Mouse (Mus musculus): ENCODE measurements around the gene Kcmf1. TPM values are rescaled to one million over a fixed set of nuclear protein-coding genes. Genes with fewer than 3 reads are reported as not detected.
"Not testable (repeated sequence)": the region's sequence is repeated elsewhere in the genome, so short reads cannot be mapped to it uniquely, and the experiment has no call there.

Kcmf1 gene
- total and polyA plus RNA-seq, 2 experiments from 2014 or later: 51.0 to 76.9 TPM

DNA sequence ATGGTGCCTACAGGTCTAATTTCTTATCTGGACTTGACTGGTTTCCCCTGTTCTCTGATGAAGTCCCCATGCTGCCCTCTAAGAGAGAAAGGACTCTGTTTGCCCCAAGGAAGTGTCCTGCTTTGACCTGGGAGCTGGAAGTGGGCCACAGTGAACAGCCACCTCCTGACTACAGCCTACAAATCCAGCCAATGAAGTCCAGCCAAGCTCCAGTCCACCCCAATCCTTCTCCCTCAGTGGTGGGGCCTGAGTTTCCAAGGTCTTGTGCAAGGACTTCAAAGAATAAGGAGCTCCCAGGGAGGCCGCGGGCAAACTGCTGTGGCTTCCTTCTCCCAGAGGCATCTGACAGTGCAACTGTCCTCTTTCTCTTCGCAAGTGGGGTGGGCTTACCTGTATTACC is 26.4 kb downstream of the Kcmf1 start:
- WGBS: 83% methylated on average over 3 of the region's 3 CpGs

DNA sequence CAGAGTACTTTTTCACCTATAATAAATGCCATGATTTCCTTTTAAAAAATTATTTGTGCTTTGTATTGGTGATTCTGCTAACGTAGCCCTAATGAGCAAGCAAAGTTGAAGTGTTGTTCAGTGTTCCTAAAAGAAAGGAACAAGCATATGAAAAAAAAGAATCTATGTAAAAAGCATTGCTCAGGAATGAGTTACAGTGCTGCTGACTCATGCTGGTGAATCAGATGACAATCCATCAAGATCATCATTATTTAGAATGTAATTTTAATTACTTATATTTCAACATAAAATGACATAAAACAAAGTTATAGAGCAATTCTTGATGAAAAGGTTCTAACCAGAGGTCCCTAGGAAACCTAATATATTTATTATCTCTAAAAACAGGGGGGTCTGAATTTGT is 27.5 kb downstream of the Kcmf1 start:
- H3K27ac ChIP-seq: no peak overlapping the region
- TF ChIP-seq CTCF (IDR thresholded peaks at IDR 0.05; ENCODE audit: low read depth): no peak
- 86% methylated on average over 1 of the region's 1 CpGs for WGBS

More for the DNA sequence above, 26.4 kb downstream of the Kcmf1 start:
- Histone ChIP-seq H3K27me3 (ENCODE audit: insufficient read depth, low read length) (no peaks in the 10 kb centered on the region), H3K4me3 (ENCODE audit: low read length) (no peak overlapping the region), H3K9ac (replicated peaks; ENCODE audit: low read length) (no peak overlapping the region), H3K9me3 (ENCODE audit: low read length) (no peaks in the 10 kb centered on the region), H3K36me3 (ENCODE audit: insufficient read depth, low read length) (no peaks in the 10 kb centered on the region), H3K27ac (no peak overlapping the region), H3K4me1 (ENCODE audit: insufficient read depth, low read length) (no peaks in the 10 kb centered on the region; the same call in 1 of the 2 replicates), H3K4me2 (ENCODE audit: low read depth, low read length) (no peak overlapping the region)
- no peak for TF ChIP-seq CTCF (IDR thresholded peaks at IDR 0.05; ENCODE audit: low read depth)
- no peak for DNase-seq (ENCODE audit: low spot score)
- no peak for ATAC-seq

DNA sequence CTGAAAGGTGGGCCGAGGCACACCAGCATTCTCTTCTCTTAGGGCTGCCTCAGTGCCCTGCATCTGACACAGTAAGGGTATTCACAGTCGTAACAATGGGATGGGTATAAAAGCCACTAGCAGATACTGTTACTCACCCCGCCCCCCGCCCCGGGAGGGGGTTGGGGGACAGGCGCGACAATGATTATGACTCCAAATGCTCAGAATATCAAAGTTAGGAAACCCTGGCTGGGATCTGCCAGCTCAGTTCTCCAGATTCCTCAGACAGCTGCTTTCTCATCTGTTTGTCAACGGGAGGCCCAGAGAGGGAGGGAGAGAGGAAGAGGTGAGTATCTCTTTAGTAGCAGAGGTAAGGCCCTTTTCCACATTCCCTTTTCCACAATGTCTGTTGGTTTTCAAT is 30.2 kb downstream of the Kcmf1 start:
- TF ChIP-seq CTCF (IDR thresholded peaks at IDR 0.05; ENCODE audit: low read depth): no peak
- Histone ChIP-seq H3K4me1 (ENCODE audit: insufficient read depth, low read length) (no peaks in the 10 kb centered on the region; the same call in 1 of the 2 replicates), H3K27me3 (ENCODE audit: insufficient read depth, low read length) (no peaks in the 10 kb centered on the region), H3K4me2 (ENCODE audit: low read depth, low read length) (no peak overlapping the region), H3K9ac (replicated peaks; ENCODE audit: low read length) (no peak overlapping the region), H3K27ac (no peak overlapping the region; the same call in 1 of the 2 replicates), H3K4me3 (ENCODE audit: low read length) (no peak overlapping the region), H3K9me3 (ENCODE audit: low read length) (no peaks in the 10 kb centered on the region), H3K36me3 (ENCODE audit: insufficient read depth, low read length) (no peaks in the 10 kb centered on the region)
- DNase-seq (ENCODE audit: low spot score) (no peak), ATAC-seq (no peak)
- WGBS: 49% methylated on average over 8 of the region's 8 CpGs

More for the DNA sequence above, 27.5 kb downstream of the Kcmf1 start:
- Histone ChIP-seq H3K4me3 (ENCODE audit: low read length) (no peak overlapping the region), H3K9me3 (ENCODE audit: low read length) (no peaks in the 10 kb centered on the region), H3K36me3 (ENCODE audit: insufficient read depth, low read length) (no peaks in the 10 kb centered on the region), H3K4me2 (ENCODE audit: low read depth, low read length) (no peak overlapping the region), H3K4me1 (ENCODE audit: insufficient read depth, low read length) (no peaks in the 10 kb centered on the region; the same call in 1 of the 2 replicates), H3K27me3 (ENCODE audit: insufficient read depth, low read length) (no peaks in the 10 kb centered on the region), H3K9ac (replicated peaks; ENCODE audit: low read length) (no peak overlapping the region)
- DNase-seq (ENCODE audit: low spot score) (no peak), ATAC-seq (no peak)

DNA sequence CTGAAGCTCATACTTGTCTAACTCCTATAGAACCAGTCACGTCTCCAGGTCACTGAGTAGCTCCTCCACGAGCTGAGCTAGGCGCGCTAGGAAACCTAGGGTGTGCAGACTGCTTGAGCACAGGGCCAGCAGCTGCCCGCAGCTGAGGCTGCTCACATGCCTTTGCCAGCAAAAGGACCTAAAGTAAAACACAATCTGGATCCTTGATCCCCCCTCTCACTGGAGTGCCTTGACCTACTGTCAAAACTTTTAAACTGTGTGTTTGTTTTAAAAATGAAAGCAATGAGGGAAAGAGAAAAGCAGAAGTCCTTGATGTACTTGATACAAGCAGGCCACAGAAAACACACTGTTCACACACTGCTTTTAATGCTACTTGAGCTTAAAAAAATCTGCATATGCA is 31.1 kb downstream of the Kcmf1 start:
- TF ChIP-seq CTCF (IDR thresholded peaks at IDR 0.05; ENCODE audit: low read depth): no peak
- Histone ChIP-seq H3K36me3 (ENCODE audit: insufficient read depth, low read length) (no peaks in the 10 kb centered on the region), H3K9me3 (ENCODE audit: low read length) (no peaks in the 10 kb centered on the region), H3K27ac (no peak overlapping the region), H3K4me3 (ENCODE audit: low read length) (no peak overlapping the region), H3K4me1 (ENCODE audit: insufficient read depth, low read length) (no peaks in the 10 kb centered on the region; the same call in 1 of the 2 replicates), H3K27me3 (ENCODE audit: insufficient read depth, low read length) (no peaks in the 10 kb centered on the region), H3K4me2 (ENCODE audit: low read depth, low read length) (no peak overlapping the region), H3K9ac (replicated peaks; ENCODE audit: low read length) (no peak overlapping the region)
- 73% methylated on average over 5 of the region's 5 CpGs for WGBS
- DNase-seq (ENCODE audit: low spot score) (no peak), ATAC-seq (no peak)

DNA sequence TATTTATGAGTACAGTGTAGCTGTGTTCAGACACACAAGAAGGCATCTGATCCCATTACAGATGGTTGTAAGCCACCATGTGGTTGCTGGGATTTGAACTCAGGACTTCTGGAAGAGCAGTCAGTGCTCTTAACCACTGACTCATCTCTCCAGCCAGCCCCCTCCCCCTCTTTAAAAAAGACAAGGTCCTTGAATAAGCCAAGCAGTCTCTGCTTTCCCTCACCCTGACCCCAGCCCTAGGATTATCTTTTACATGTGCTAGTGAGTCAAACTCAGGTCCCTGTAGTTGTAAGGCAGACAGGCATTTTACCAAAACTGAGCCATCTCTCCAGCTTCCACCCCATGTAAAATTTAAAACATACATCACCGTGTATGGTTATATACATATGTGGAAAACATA is 32.0 kb downstream of the Kcmf1 start:
- TF ChIP-seq CTCF (IDR thresholded peaks at IDR 0.05; ENCODE audit: low read depth): no peak
- Histone ChIP-seq H3K27ac (no peak overlapping the region), H3K36me3 (ENCODE audit: insufficient read depth, low read length) (no peaks in the 10 kb centered on the region), H3K27me3 (ENCODE audit: insufficient read depth, low read length) (no peaks in the 10 kb centered on the region), H3K9ac (replicated peaks; ENCODE audit: low read length) (no peak overlapping the region), H3K4me1 (ENCODE audit: insufficient read depth, low read length) (no peaks in the 10 kb centered on the region; the same call in 1 of the 2 replicates), H3K4me2 (ENCODE audit: low read depth, low read length) (no peak overlapping the region), H3K9me3 (ENCODE audit: low read length) (no peaks in the 10 kb centered on the region), H3K4me3 (ENCODE audit: low read length) (no peak overlapping the region)
- ATAC-seq: no peak
- 87% methylated on average over 1 of the region's 1 CpGs for WGBS
- no peak for DNase-seq (ENCODE audit: low spot score)

DNA sequence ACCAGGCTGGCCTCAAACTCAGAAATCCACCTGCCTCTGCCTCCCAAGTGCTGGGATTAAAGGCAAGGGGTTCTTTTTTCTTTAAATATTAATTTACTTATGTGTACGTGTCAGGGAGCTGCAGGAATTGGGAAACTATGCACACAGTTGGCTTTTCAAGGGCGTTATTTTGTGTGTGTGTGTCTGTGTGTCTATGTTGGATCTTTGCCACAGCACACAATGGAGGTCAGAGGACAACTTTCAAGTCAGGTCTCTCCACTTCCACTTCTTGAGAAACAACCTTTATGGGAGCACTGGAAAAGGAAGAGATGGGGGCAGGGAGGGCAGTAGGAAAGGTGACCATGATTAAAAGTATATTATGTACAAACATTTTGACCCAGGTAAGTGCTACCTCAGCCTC is 33.5 kb downstream of the Kcmf1 start:
- Histone ChIP-seq H3K4me1 (ENCODE audit: insufficient read depth, low read length) (no peaks in the 10 kb centered on the region; the same call in 1 of the 2 replicates), H3K36me3 (ENCODE audit: insufficient read depth, low read length) (no peaks in the 10 kb centered on the region), H3K27ac (no peak overlapping the region), H3K9me3 (ENCODE audit: low read length) (no peaks in the 10 kb centered on the region), H3K4me3 (ENCODE audit: low read length) (no peak overlapping the region), H3K9ac (replicated peaks; ENCODE audit: low read length) (no peak overlapping the region), H3K27me3 (ENCODE audit: insufficient read depth, low read length) (no peaks in the 10 kb centered on the region), H3K4me2 (ENCODE audit: low read depth, low read length) (no peak overlapping the region)
- no peak for TF ChIP-seq CTCF (IDR thresholded peaks at IDR 0.05; ENCODE audit: low read depth)
- DNase-seq (ENCODE audit: low spot score): no peak
- ATAC-seq: no peak
- WGBS: 78% methylated on average over 2 of the region's 2 CpGs

DNA sequence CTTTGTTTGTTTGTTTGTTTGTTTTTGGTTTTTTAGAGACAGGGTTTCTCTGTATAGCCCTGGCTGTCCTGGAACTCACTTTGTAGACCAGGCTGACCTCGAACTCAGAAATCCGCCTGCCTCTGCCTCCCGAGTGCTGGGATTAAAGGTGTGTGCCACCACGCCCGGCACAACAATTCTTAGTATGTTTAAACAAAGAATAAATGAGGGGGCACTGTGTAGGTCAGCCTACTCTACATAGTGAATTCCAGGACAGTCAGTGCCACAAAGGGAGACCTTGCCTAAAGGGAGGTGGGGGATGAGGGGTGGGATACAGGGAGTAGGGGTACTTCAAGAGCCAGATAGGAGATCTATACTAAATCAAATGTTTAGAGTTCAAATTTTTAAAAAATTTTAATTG is 37.1 kb downstream of the Kcmf1 start:
- not testable (repeated sequence) for H3K4me2 ChIP-seq (ENCODE audit: low read depth, low read length); H3K9ac ChIP-seq (replicated peaks; ENCODE audit: low read length); H3K4me1 ChIP-seq (ENCODE audit: insufficient read depth, low read length); H3K4me3 ChIP-seq (ENCODE audit: low read length); DNase-seq (ENCODE audit: low spot score); ATAC-seq; H3K27ac ChIP-seq; H3K9me3 ChIP-seq (ENCODE audit: low read length); H3K36me3 ChIP-seq (ENCODE audit: insufficient read depth, low read length); H3K27me3 ChIP-seq (ENCODE audit: insufficient read depth, low read length)
- 98% methylated on average over 5 of the region's 5 CpGs for WGBS
